Mouse (Mus musculus) lung, adult 2 months (tissue): ENCODE data around the gene Ccnt1.

ENCODE experiments used
- CTCF ChIP-seq: fragments of 200-500 bp; IDR thresholded peaks from 2 replicates; pipeline ENCODE4 v1.5.1; 2011; ENCODE audit warnings: mild to moderate bottlenecking, low read length, control low read depth; ENCODE audit not compliant: insufficient read depth
- POLR2A ChIP-seq: fragments of 200-500 bp; IDR thresholded peaks from 2 replicates; pipeline ENCODE4 v1.6.1; 2011; ENCODE audit warnings: low read depth, mild to moderate bottlenecking, control low read depth, low read length, borderline replicate concordance; ENCODE audit errors: extremely low read depth

GRCm38 (mm10) chr15:98510438-98511385 is 60.0 kb downstream of the Ccnt1 start:
- TF ChIP-seq CTCF (peak; percentile 84), POLR2A (no peak)
